ENCODE assay signal across 16 mouse cellular contexts in genomic region chr7:45554744-45555143, GRCm38 (mm10). TPM values are rescaled to one million over a fixed set of nuclear protein-coding genes. Genes with fewer than 3 reads are reported as not detected.
DNase-seq lines count a peak whose midpoint lies in the region; ATAC-seq and TF ChIP-seq lines count a peak whose summit lies in the region.
"Had no signal": no experiment of that assay in that cellular context is flagged by ENCODE, and none has a peak within 500 bp of the region (broad histone marks: within the 10 kb centered on the region; RNA-seq: fewer than 3 reads in every experiment).

Hsd17b14 (plus strand) TSS chr7:45554893.

- H3K4me3 ChIP-seq in embryonic facial prominence, embryonic 12.5 days = no peak within 1 kb of the TSS
- H3K4me3 ChIP-seq in embryonic facial prominence, embryonic 10.5 days = no peak within 1 kb of the TSS
- H3K4me3 ChIP-seq in kidney, embryonic 14.5 days (ENCODE audit: low read length) = no peak within 1 kb of the TSS
- peak within 1 kb of the TSS; percentile 24 for H3K4me3 ChIP-seq in ES-Bruce4 (ENCODE audit: low read depth, low read length)
- H3K4me3 ChIP-seq in kidney, postnatal 0 days (replicated peaks; ENCODE audit: low read depth, low read length) = no peak within 1 kb of the TSS
- H3K4me3 ChIP-seq: forebrain, embryonic 10.5 days had no signal

- H3K4me1 ChIP-seq in embryonic facial prominence, embryonic 12.5 days = 0 out of 2 replicates have a peak, but pooled peaks cover 5% of the 10 kb centered on the region
- H3K4me1 ChIP-seq in embryonic facial prominence, embryonic 10.5 days = peaks cover 26% of the 10 kb centered on the region
- peaks cover 8% of the 10 kb centered on the region for H3K4me1 ChIP-seq in kidney, embryonic 14.5 days (ENCODE audit: control insufficient read depth, insufficient read depth, low read length)
- H3K4me1 ChIP-seq in ES-Bruce4 (ENCODE audit: control insufficient read depth, insufficient read depth, low read length) = peaks cover 22% of the 10 kb centered on the region
- no peaks in the 10 kb centered on the region for H3K4me1 ChIP-seq in kidney, postnatal 0 days (replicated peaks; ENCODE audit: insufficient read depth, low read length)

- H3K9me3 ChIP-seq in embryonic facial prominence, embryonic 12.5 days = no peaks in the 10 kb centered on the region
- no peaks in the 10 kb centered on the region for H3K9me3 ChIP-seq in embryonic facial prominence, embryonic 10.5 days
- no peaks in the 10 kb centered on the region for H3K9me3 ChIP-seq in kidney, embryonic 14.5 days (ENCODE audit: control insufficient read depth, low read length)
- H3K9me3 ChIP-seq in ES-Bruce4 (replicated peaks; ENCODE audit: control insufficient read depth, insufficient read depth, low read length, poor library complexity, severe bottlenecking) = no peaks in the 10 kb centered on the region
- no peaks in the 10 kb centered on the region for H3K9me3 ChIP-seq in kidney, postnatal 0 days (replicated peaks; ENCODE audit: low read length)
- H3K9me3 ChIP-seq: forebrain, embryonic 10.5 days had no signal

- H3K9ac ChIP-seq in embryonic facial prominence, embryonic 12.5 days = peak within 1 kb of the TSS; percentile 13; the same call in 1 of the 2 replicates
- H3K9ac ChIP-seq in kidney, embryonic 14.5 days (ENCODE audit: low read depth, low read length) = peak within 1 kb of the TSS; percentile 34
- peak within 1 kb of the TSS; percentile 24 for H3K9ac ChIP-seq in ES-Bruce4 (ENCODE audit: low read depth, poor library complexity, severe bottlenecking)
- H3K9ac ChIP-seq in kidney, postnatal 0 days (ENCODE audit: low read depth, low read length) = no peak within 1 kb of the TSS
- H3K9ac ChIP-seq: liver, embryonic 14.5 days had no signal

- TF ChIP-seq EP300 in ES-Bruce4 (IDR thresholded peaks at IDR 0.05; ENCODE audit: insufficient read depth, low read depth, low read length) = peak; percentile 89

- no peak for TF ChIP-seq POLR2A in ES-Bruce4 (IDR thresholded peaks at IDR 0.05; ENCODE audit: insufficient read depth, low read length)

- no peak within 1 kb of the TSS for H3K27ac ChIP-seq in embryonic facial prominence, embryonic 12.5 days
- no peak within 1 kb of the TSS for H3K27ac ChIP-seq in embryonic facial prominence, embryonic 10.5 days (replicated peaks)
- peak within 1 kb of the TSS; percentile 6; the same call in 1 of the 2 replicates for H3K27ac ChIP-seq in kidney, embryonic 14.5 days (ENCODE audit: low read depth, low read length)
- peak within 1 kb of the TSS; percentile 40 for H3K27ac ChIP-seq in ES-Bruce4 (ENCODE audit: insufficient read depth, low read length)
- H3K27ac ChIP-seq in kidney, postnatal 0 days = peak within 1 kb of the TSS; percentile 36
- H3K27ac ChIP-seq: liver, embryonic 14.5 days had no signal

- no peak for ATAC-seq in embryonic facial prominence, embryonic 12.5 days (ENCODE audit: insufficient number of reproducible peaks, insufficient read depth, low FRiP score, low TSS enrichment)
- peak; percentile 81 for ATAC-seq in kidney, embryonic 14.5 days (ENCODE audit: low FRiP score, low TSS enrichment)
- peak; percentile 69 for ATAC-seq in kidney, postnatal 0 days (replicated peaks; ENCODE audit: low FRiP score, low read depth)
- no peak for ATAC-seq in CD4-positive, CD25-positive, alpha-beta regulatory T cell, adult 4 months
- ATAC-seq: hindbrain, embryonic 16.5 days had no signal

- 20% methylated on average over 8 of the region's 8 CpGs for WGBS in embryonic facial prominence, embryonic 12.5 days
- WGBS in embryonic facial prominence, embryonic 10.5 days = 33% methylated on average over 8 of the region's 8 CpGs
- WGBS in kidney, embryonic 14.5 days = 4% methylated on average over 8 of the region's 8 CpGs
- 8% methylated on average over 8 of the region's 8 CpGs for WGBS in kidney, postnatal 0 days

- no peak within 1 kb of the TSS for H3K4me2 ChIP-seq in embryonic facial prominence, embryonic 12.5 days (replicated peaks)
- H3K4me2 ChIP-seq in kidney, embryonic 14.5 days (replicated peaks; ENCODE audit: low read depth, low read length) = peak within 1 kb of the TSS; percentile 19; the same call in 1 of the 2 replicates
- no peak within 1 kb of the TSS for H3K4me2 ChIP-seq in kidney, postnatal 0 days (ENCODE audit: low read length)
- H3K4me2 ChIP-seq: midbrain, embryonic 11.5 days had no signal

- no peak for DNase-seq in embryonic facial prominence, embryonic 10.5 days (ENCODE audit: low spot score)
- no peak for DNase-seq in kidney, postnatal 10 days
- peak; percentile 43 for DNase-seq in kidney, postnatal 0 days (ENCODE audit: low spot score)
- no peak for DNase-seq in spleen, postnatal 36 days (ENCODE audit: low spot score in 2 of 2)
- DNase-seq: adrenal gland, adult 8-10 months; cerebellum, adult 8-10 months; heart, postnatal 36 days; thymus, postnatal 14 days had no signal

- H3K27me3 ChIP-seq in embryonic facial prominence, embryonic 12.5 days = no peaks in the 10 kb centered on the region
- no peaks in the 10 kb centered on the region for H3K27me3 ChIP-seq in embryonic facial prominence, embryonic 10.5 days (replicated peaks; ENCODE audit: low read depth, poor library complexity, severe bottlenecking)
- no peaks in the 10 kb centered on the region for H3K27me3 ChIP-seq in kidney, embryonic 14.5 days (ENCODE audit: control insufficient read depth, insufficient read depth, low read length)
- no peaks in the 10 kb centered on the region for H3K27me3 ChIP-seq in ES-Bruce4 (ENCODE audit: control insufficient read depth, insufficient read depth, low read length, poor library complexity, severe bottlenecking)
- H3K27me3 ChIP-seq in kidney, postnatal 0 days (ENCODE audit: insufficient read depth, low read length) = no peaks in the 10 kb centered on the region

- no peak for TF ChIP-seq CTCF in ES-Bruce4 (IDR thresholded peaks at IDR 0.05; ENCODE audit: low read depth, low read length)
- TF ChIP-seq CTCF in kidney, postnatal 0 days (IDR thresholded peaks at IDR 0.05; ENCODE audit: low read depth) = no peak

- no peaks in the 10 kb centered on the region for H3K36me3 ChIP-seq in embryonic facial prominence, embryonic 12.5 days
- no peaks in the 10 kb centered on the region for H3K36me3 ChIP-seq in embryonic facial prominence, embryonic 10.5 days (replicated peaks)
- no peaks in the 10 kb centered on the region for H3K36me3 ChIP-seq in kidney, embryonic 14.5 days (ENCODE audit: control insufficient read depth, insufficient read depth, low read length)
- no peaks in the 10 kb centered on the region for H3K36me3 ChIP-seq in ES-Bruce4 (ENCODE audit: control insufficient read depth, insufficient read depth, low read length, poor library complexity, severe bottlenecking)
- H3K36me3 ChIP-seq in kidney, postnatal 0 days (ENCODE audit: insufficient read depth, low read length) = no peaks in the 10 kb centered on the region
- H3K36me3 ChIP-seq: forebrain, embryonic 10.5 days had no signal

RNA-seq across cellular contexts. Expression of gene Hsd17b14, which starts in this region (rescaled TPM):
- 0.56 and 1.5 TPM in 2 replicates for polyA plus RNA-seq in embryonic facial prominence, embryonic 12.5 days (2016; fragmentation: Nextera tagmentation; extraction: Ambion mirVana)
- 0.87 and 0.92 TPM in 2 replicates for polyA plus RNA-seq in embryonic facial prominence, embryonic 10.5 days (2016; fragmentation: Nextera tagmentation; extraction: Ambion mirVana)
- 12.8 and 13.5 TPM in 2 replicates for polyA plus RNA-seq in kidney, embryonic 14.5 days (2014; fragmentation: Nextera tagmentation; extraction: Ambion mirVana)
- polyA plus RNA-seq in ES-Bruce4 (2011; ENCODE audit: insufficient read depth, insufficient read length, low read depth, missing spikeins) = 55.0 and 62.2 TPM in 2 replicates
- polyA plus RNA-seq in kidney, postnatal 0 days (2015; fragmentation: Nextera tagmentation; extraction: Ambion mirVana) = 20.5 and 21.0 TPM in 2 replicates
- under 1 TPM; 0.77 to 0.81 TPM for polyA plus RNA-seq in CD4-positive, CD25-positive, alpha-beta regulatory T cell, adult 4 months (2017; shearing (Covaris generic))

Comparison
In these comparisons a context has a peak if more than half of its experiments do, and no peak if none do; other contexts are left out.
1. ATAC-seq: peak in kidney, embryonic 14.5 days (single experiment) and kidney, postnatal 0 days (single experiment); none in embryonic facial prominence, embryonic 12.5 days (single experiment) and CD4-positive, CD25-positive, alpha-beta regulatory T cell, adult 4 months (single experiment).
2. H3K27ac ChIP-seq: peak in kidney, embryonic 14.5 days (single experiment), ES-Bruce4 (single experiment) and kidney, postnatal 0 days (single experiment); none in embryonic facial prominence, embryonic 12.5 days (single experiment) and embryonic facial prominence, embryonic 10.5 days (single experiment).